Mouse (Mus musculus): ENCODE results near the gene Wnt3. TPM values are rescaled to one million over a fixed set of nuclear protein-coding genes. Genes with fewer than 3 reads are reported as not detected.

Wnt3 gene
- polyA plus RNA-seq, 1 experiment from 2014 or later = 0.51 TPM

- Histone ChIP-seq H3K9me3 (ENCODE audit: control insufficient read depth) (no peaks in the 10 kb centered on the region), H3K36me3 (ENCODE audit: control insufficient read depth, insufficient read depth) (no peaks in the 10 kb centered on the region), H3K4me3 (ENCODE audit: low read depth, low read length) (peak overlapping the region; percentile 57), H3K27me3 (replicated peaks; ENCODE audit: control insufficient read depth, insufficient read depth, low read length) (peaks cover 58% of the 10 kb centered on the region), H3K27ac (ENCODE audit: low read depth, low read length) (no peak overlapping the region), H3K9ac (ENCODE audit: low read depth, low read length) (no peak overlapping the region), H3K4me2 (replicated peaks; ENCODE audit: low read depth) (peak overlapping the region; percentile 99), H3K4me1 (replicated peaks; ENCODE audit: control insufficient read depth, insufficient read depth, low read length) (peaks cover 7% of the 10 kb centered on the region; the same call in 1 of the 2 replicates)
- no peak for ATAC-seq
- no peak for TF ChIP-seq CTCF (IDR thresholded peaks at IDR 0.05; ENCODE audit: low read depth)
- 38% methylated on average over 12 of the region's 12 CpGs for WGBS
Observed at GRCm38 (mm10) chr11:103810631-103811030, 36.7 kb downstream of the Wnt3 start.

GRCm38 (mm10) chr11:103811246-103811645, 37.3 kb downstream of the Wnt3 start:
- WGBS = 82% methylated on average over 25 of the region's 25 CpGs
- ATAC-seq = no peak
- no peak overlapping the region for H3K27ac ChIP-seq (ENCODE audit: low read depth, low read length)
- H3K4me1 ChIP-seq (replicated peaks; ENCODE audit: control insufficient read depth, insufficient read depth, low read length) = peaks cover 8% of the 10 kb centered on the region; the same call in 1 of the 2 replicates
- no peaks in the 10 kb centered on the region for H3K9me3 ChIP-seq (ENCODE audit: control insufficient read depth)
- H3K36me3 ChIP-seq (ENCODE audit: control insufficient read depth, insufficient read depth) = no peaks in the 10 kb centered on the region
- no peak overlapping the region for H3K4me2 ChIP-seq (replicated peaks; ENCODE audit: low read depth)
- H3K27me3 ChIP-seq (replicated peaks; ENCODE audit: control insufficient read depth, insufficient read depth, low read length) = peaks cover 58% of the 10 kb centered on the region
- no peak overlapping the region for H3K4me3 ChIP-seq (ENCODE audit: low read depth, low read length)
- no peak overlapping the region for H3K9ac ChIP-seq (ENCODE audit: low read depth, low read length)
- no peak for TF ChIP-seq CTCF (IDR thresholded peaks at IDR 0.05; ENCODE audit: low read depth)

GRCm38 (mm10) chr11:103814808-103815207, 40.9 kb downstream of the Wnt3 start:
- peak; percentile 82 for ATAC-seq
- 0 out of 2 replicates have a peak, but pooled peaks have one; percentile 8 for TF ChIP-seq CTCF (IDR thresholded peaks at IDR 0.05; ENCODE audit: low read depth)

GRCm38 (mm10) chr11:103815986-103816385, 42.0 kb downstream of the Wnt3 start:
- Histone ChIP-seq H3K9ac (ENCODE audit: low read depth, low read length) (no peak overlapping the region), H3K27ac (ENCODE audit: low read depth, low read length) (no peak overlapping the region), H3K4me3 (ENCODE audit: low read depth, low read length) (no peak overlapping the region), H3K4me1 (replicated peaks; ENCODE audit: control insufficient read depth, insufficient read depth, low read length) (peaks cover 8% of the 10 kb centered on the region; the same call in 1 of the 2 replicates), H3K27me3 (replicated peaks; ENCODE audit: control insufficient read depth, insufficient read depth, low read length) (peaks cover 16% of the 10 kb centered on the region), H3K36me3 (ENCODE audit: control insufficient read depth, insufficient read depth) (no peaks in the 10 kb centered on the region), H3K4me2 (replicated peaks; ENCODE audit: low read depth) (no peak overlapping the region), H3K9me3 (ENCODE audit: control insufficient read depth) (no peaks in the 10 kb centered on the region)
- no peak for TF ChIP-seq CTCF (IDR thresholded peaks at IDR 0.05; ENCODE audit: low read depth)
- no peak for ATAC-seq
- 72% methylated on average over 13 of the region's 13 CpGs for WGBS

More at GRCm38 (mm10) chr11:103814808-103815207, 40.9 kb downstream of the Wnt3 start:
- whole genome bisulfite sequencing = 9% methylated on average over 3 of the region's 3 CpGs
- Histone ChIP-seq H3K27ac (ENCODE audit: low read depth, low read length) (no peak overlapping the region), H3K4me1 (replicated peaks; ENCODE audit: control insufficient read depth, insufficient read depth, low read length) (peaks cover 8% of the 10 kb centered on the region; the same call in 1 of the 2 replicates), H3K9me3 (ENCODE audit: control insufficient read depth) (no peaks in the 10 kb centered on the region), H3K4me3 (ENCODE audit: low read depth, low read length) (no peak overlapping the region), H3K27me3 (replicated peaks; ENCODE audit: control insufficient read depth, insufficient read depth, low read length) (peaks cover 28% of the 10 kb centered on the region), H3K9ac (ENCODE audit: low read depth, low read length) (no peak overlapping the region), H3K4me2 (replicated peaks; ENCODE audit: low read depth) (no peak overlapping the region), H3K36me3 (ENCODE audit: control insufficient read depth, insufficient read depth) (no peaks in the 10 kb centered on the region)

- 85% methylated on average over 8 of the region's 8 CpGs for WGBS
- H3K36me3 ChIP-seq (ENCODE audit: control insufficient read depth, insufficient read depth) = no peaks in the 10 kb centered on the region
- no peak for ATAC-seq
- no peak overlapping the region for H3K27ac ChIP-seq (ENCODE audit: low read depth, low read length)
- H3K27me3 ChIP-seq (replicated peaks; ENCODE audit: control insufficient read depth, insufficient read depth, low read length) = peaks cover 9% of the 10 kb centered on the region; the same call in 1 of the 2 replicates
- no peaks in the 10 kb centered on the region for H3K9me3 ChIP-seq (ENCODE audit: control insufficient read depth)
- H3K4me3 ChIP-seq (ENCODE audit: low read depth, low read length) = no peak overlapping the region
- H3K4me2 ChIP-seq (replicated peaks; ENCODE audit: low read depth) = no peak overlapping the region
- TF ChIP-seq CTCF (IDR thresholded peaks at IDR 0.05; ENCODE audit: low read depth) = no peak
- H3K9ac ChIP-seq (ENCODE audit: low read depth, low read length) = no peak overlapping the region
- H3K4me1 ChIP-seq (replicated peaks; ENCODE audit: control insufficient read depth, insufficient read depth, low read length) = peaks cover 8% of the 10 kb centered on the region; the same call in 1 of the 2 replicates
Observed at GRCm38 (mm10) chr11:103816719-103817118, 42.8 kb downstream of the Wnt3 start.

- no peaks in the 10 kb centered on the region for H3K4me1 ChIP-seq (replicated peaks; ENCODE audit: control insufficient read depth, insufficient read depth, low read length)
- H3K4me2 ChIP-seq (replicated peaks; ENCODE audit: low read depth) = no peak overlapping the region
- H3K27ac ChIP-seq (ENCODE audit: low read depth, low read length) = no peak overlapping the region
- no peaks in the 10 kb centered on the region for H3K9me3 ChIP-seq (ENCODE audit: control insufficient read depth)
- WGBS = 68% methylated on average over 6 of the region's 6 CpGs
- H3K4me3 ChIP-seq (ENCODE audit: low read depth, low read length) = no peak overlapping the region
- peaks cover 43% of the 10 kb centered on the region for H3K36me3 ChIP-seq (ENCODE audit: control insufficient read depth, insufficient read depth)
- H3K27me3 ChIP-seq (replicated peaks; ENCODE audit: control insufficient read depth, insufficient read depth, low read length) = no peaks in the 10 kb centered on the region
- H3K9ac ChIP-seq (ENCODE audit: low read depth, low read length) = no peak overlapping the region
- no peak for TF ChIP-seq CTCF (IDR thresholded peaks at IDR 0.05; ENCODE audit: low read depth)
- 0 out of 2 replicates have a peak, but pooled peaks have one; percentile 33 for ATAC-seq
Observed at GRCm38 (mm10) chr11:103827201-103827600, 53.3 kb downstream of the Wnt3 start.

Measured in intestine, postnatal 0 days (tissue).